Mouse (Mus musculus): ENCODE measurements around the gene Lce6a. TPM values are rescaled to one million over a fixed set of nuclear protein-coding genes. Genes with fewer than 3 reads are reported as not detected.

The Lce6a gene
- not detected in 2 replicates for polyA plus RNA-seq (2015; fragmentation: Nextera tagmentation; extraction: Ambion mirVana)

DNA sequence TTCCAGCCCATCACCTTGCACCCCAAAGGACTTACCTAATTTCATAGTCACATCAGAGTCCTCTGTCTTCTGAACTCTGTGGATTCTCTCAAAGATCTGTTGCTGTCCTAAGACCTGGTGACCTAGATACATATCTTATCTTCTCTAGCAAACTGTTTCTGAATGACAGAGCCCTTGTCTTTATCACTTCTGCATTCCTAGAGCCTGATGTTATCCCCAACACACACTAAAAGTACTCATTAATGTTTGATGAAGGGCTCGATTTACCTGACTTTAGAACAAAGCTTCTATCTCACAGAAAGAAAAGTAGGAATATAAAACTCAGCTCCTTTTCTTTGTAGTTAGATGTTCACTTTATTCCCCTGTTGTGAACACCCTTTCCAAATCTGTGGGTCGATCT, at the start of gene Lce6a:
Lce6a (minus strand) TSS at position 101 of the 400 bp plus-strand sequence.
- no peak within 1 kb of the TSS for H3K4me2 ChIP-seq
- no peak within 1 kb of the TSS for H3K4me3 ChIP-seq
- no peaks in the 10 kb centered on the region for H3K9me3 ChIP-seq
- H3K36me3 ChIP-seq = no peaks in the 10 kb centered on the region
- no peak for ATAC-seq (ENCODE audit: insufficient number of reproducible peaks, insufficient read depth, low FRiP score, low TSS enrichment, low read depth)
- WGBS = 78% methylated on average over 2 of the region's 2 CpGs
- H3K27ac ChIP-seq = no peak within 1 kb of the TSS
- H3K27me3 ChIP-seq = no peaks in the 10 kb centered on the region
- H3K9ac ChIP-seq = no peak within 1 kb of the TSS
- H3K4me1 ChIP-seq = no peaks in the 10 kb centered on the region

DNA sequence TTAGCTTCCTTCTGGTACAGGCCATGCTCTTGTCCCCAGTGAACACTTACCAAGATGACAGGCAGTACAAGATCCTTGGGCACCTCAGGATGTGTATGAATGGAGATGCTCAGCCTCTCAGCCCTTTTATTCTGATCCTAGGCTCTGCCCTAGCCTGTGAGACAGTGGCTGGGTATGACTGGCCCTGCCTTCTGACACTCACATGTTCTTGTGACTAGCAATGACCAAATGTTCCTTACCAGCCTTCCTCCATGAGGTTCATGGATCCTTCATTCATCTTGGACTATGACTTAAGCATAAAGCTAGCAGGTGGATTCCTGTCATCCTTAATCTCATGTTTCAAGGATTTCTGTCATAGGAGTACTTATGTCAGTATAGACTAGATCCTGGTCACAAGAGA, 48.8 kb upstream of the Lce6a start, which contains the start of gene Lce1a2:
Lce1a2 (minus strand) TSS at position 101 of the 400 bp plus-strand sequence.
- Histone ChIP-seq H3K27ac (no peak within 1 kb of the TSS), H3K27me3 (no peaks in the 10 kb centered on the region), H3K4me2 (no peak within 1 kb of the TSS), H3K9ac (no peak within 1 kb of the TSS), H3K4me1 (no peaks in the 10 kb centered on the region), H3K9me3 (no peaks in the 10 kb centered on the region), H3K36me3 (no peaks in the 10 kb centered on the region), H3K4me3 (no peak within 1 kb of the TSS)
- ATAC-seq (ENCODE audit: insufficient number of reproducible peaks, insufficient read depth, low FRiP score, low TSS enrichment, low read depth) = no peak

DNA sequence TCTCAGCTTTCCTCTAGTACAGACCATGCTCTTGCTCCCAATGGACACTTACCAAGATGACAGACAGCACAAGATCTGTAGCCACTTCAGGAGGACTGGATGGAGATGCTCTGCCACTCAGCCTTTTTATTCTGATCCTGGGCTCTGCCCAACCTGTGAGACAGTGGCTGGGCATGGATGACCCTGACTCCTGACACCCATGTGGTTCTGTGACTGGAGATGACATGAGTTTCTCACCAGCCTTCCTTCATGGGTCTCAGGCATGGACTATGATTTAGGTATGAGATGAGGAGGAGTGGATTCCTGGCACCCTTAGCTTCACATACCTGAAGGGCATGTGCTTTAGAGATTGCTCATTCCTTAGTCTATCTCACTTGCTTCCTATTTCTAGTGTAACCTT, 35.4 kb upstream of the Lce6a start, which contains the start of gene Lce1b:
Lce1b (minus strand) TSS at position 101 of the 400 bp plus-strand sequence.
- no peaks in the 10 kb centered on the region for H3K36me3 ChIP-seq
- H3K4me3 ChIP-seq = no peak within 1 kb of the TSS
- no peak within 1 kb of the TSS for H3K27ac ChIP-seq
- ATAC-seq (ENCODE audit: insufficient number of reproducible peaks, insufficient read depth, low FRiP score, low TSS enrichment, low read depth) = no peak
- no peak within 1 kb of the TSS for H3K4me2 ChIP-seq
- H3K9me3 ChIP-seq = no peaks in the 10 kb centered on the region
- H3K27me3 ChIP-seq = no peaks in the 10 kb centered on the region
- no peak within 1 kb of the TSS for H3K9ac ChIP-seq
- no peaks in the 10 kb centered on the region for H3K4me1 ChIP-seq

DNA sequence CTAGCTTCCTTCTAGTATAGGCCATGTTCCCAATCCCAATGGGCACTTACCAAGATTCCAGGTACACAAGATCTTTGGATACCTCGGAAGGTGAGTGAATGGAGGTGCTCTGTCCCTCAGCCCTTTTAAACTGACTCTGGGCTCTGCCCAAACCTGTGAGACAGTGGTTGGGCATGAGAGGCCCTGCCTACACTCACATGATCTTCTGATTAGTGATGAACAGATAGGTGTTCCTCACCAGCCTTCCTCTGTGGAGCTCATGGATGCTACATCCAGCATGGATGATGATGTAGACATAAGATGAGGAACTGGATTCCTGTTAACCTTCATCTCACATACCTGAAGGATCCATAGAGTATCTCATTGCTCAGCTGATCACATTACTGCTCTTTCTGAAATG, 26.7 kb upstream of the Lce6a start, which contains the start of gene Lce1a1:
Lce1a1 (minus strand) TSS at position 101 of the 400 bp plus-strand sequence.
- H3K4me3 ChIP-seq = no peak within 1 kb of the TSS
- H3K4me2 ChIP-seq = no peak within 1 kb of the TSS
- H3K4me1 ChIP-seq = no peaks in the 10 kb centered on the region
- H3K9me3 ChIP-seq = no peaks in the 10 kb centered on the region
- no peak within 1 kb of the TSS for H3K9ac ChIP-seq
- no peaks in the 10 kb centered on the region for H3K36me3 ChIP-seq
- H3K27me3 ChIP-seq = no peaks in the 10 kb centered on the region
- no peak for ATAC-seq (ENCODE audit: insufficient number of reproducible peaks, insufficient read depth, low FRiP score, low TSS enrichment, low read depth)
- 80% methylated on average over 1 of the region's 1 CpGs for WGBS
- no peak within 1 kb of the TSS for H3K27ac ChIP-seq

DNA sequence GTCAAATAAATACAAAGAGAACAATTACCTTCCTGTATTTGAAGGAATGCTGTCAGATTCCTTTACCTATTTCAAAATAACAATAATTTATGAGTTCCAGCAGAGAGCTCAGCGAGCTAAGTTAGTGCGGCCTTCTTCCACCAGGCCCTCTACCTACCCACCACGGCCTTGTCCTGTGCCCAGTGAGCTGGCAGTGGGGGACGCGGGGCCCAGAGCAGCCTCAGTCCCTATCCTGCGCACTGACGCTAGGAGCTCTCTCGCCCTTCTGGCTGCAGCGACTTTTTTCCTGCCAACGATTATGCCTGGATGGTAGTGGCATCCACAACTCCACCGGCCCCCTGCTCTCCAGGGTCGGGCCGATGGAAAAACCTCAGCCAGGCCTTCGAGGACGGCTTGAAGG, 18.4 kb upstream of the Lce6a start:
- 93% methylated on average over 15 of the region's 15 CpGs for WGBS
- Histone ChIP-seq H3K4me1 (no peaks in the 10 kb centered on the region), H3K27ac (no peak overlapping the region), H3K4me3 (no peak overlapping the region), H3K9me3 (no peaks in the 10 kb centered on the region), H3K36me3 (no peaks in the 10 kb centered on the region), H3K4me2 (no peak overlapping the region), H3K9ac (no peak overlapping the region), H3K27me3 (no peaks in the 10 kb centered on the region)
- no peak for ATAC-seq (ENCODE audit: insufficient number of reproducible peaks, insufficient read depth, low FRiP score, low TSS enrichment, low read depth)

DNA sequence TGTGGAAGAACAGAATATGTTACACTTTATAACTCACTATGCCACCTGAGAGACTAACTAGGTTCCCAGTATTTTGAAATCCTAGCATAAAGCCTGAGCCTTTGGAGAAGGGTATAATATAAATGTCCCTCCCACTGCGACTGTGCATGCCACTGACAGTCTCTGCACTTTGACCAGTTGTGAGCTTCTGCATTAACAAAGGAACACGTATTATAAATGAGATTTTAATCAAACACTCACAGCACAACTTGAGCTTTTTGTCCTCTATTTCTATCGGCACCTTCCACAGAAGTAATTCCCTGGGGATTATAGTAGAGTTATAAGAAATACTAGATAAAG, 17.2 kb upstream of the Lce6a start:
- no peak for ATAC-seq (ENCODE audit: insufficient number of reproducible peaks, insufficient read depth, low FRiP score, low TSS enrichment, low read depth)
- Histone ChIP-seq H3K9ac (no peak overlapping the region), H3K9me3 (no peaks in the 10 kb centered on the region), H3K27ac (no peak overlapping the region), H3K27me3 (no peaks in the 10 kb centered on the region), H3K4me1 (no peaks in the 10 kb centered on the region), H3K36me3 (no peaks in the 10 kb centered on the region), H3K4me2 (no peak overlapping the region), H3K4me3 (no peak overlapping the region)
- WGBS = 73% methylated on average over 3 of the region's 3 CpGs

DNA sequence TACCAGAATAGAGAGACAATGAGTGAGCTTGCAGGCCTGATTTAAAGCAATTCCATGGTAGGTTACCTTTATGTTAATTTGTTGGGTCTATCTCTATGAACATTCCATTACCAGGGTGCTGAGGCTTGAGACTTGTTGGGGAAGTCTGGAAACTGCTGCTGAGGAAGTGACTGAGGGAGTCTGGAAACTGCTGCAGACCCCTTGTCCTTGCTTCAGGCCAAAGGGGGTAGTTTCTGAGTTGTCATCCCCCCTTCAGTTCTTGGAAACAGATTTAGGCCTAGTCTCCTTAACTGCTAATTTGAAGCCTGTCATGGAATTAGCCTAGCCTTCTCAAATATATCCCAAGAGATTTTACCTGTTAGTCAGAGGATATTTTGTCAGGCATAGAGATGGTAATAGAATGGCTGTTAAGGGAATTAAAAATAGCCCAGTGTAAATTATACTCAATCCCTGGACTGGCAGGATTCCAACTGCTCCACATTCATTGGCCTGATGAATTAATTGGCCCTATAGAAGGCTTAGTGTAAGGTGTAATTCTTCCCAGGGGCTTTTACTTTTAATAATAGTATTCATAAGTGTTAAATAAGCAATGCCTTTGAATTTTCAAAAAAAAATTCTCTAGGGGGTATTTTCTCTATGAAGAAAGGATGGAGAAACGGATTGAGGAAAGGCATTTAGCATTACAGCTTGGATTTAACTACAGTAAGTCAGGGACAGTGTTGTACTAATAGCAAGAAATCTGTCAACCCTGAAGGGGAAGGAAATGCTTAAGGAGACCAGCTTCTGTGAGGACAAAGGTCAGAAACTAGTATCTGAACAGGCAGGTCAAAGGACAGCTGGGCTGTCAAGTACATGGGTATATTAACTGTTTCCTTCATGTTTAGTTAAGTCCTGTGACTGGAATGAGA, 16.5 kb upstream of the Lce6a start:
- Histone ChIP-seq H3K4me1 (no peaks in the 10 kb centered on the region), H3K4me2 (no peak overlapping the region), H3K4me3 (no peak overlapping the region), H3K27me3 (no peaks in the 10 kb centered on the region), H3K27ac (no peak overlapping the region), H3K36me3 (no peaks in the 10 kb centered on the region), H3K9ac (no peak overlapping the region), H3K9me3 (no peaks in the 10 kb centered on the region)
- no peak for ATAC-seq (ENCODE audit: insufficient number of reproducible peaks, insufficient read depth, low FRiP score, low TSS enrichment, low read depth)
- WGBS = 29% methylated on average over 1 of the region's 1 CpGs

DNA sequence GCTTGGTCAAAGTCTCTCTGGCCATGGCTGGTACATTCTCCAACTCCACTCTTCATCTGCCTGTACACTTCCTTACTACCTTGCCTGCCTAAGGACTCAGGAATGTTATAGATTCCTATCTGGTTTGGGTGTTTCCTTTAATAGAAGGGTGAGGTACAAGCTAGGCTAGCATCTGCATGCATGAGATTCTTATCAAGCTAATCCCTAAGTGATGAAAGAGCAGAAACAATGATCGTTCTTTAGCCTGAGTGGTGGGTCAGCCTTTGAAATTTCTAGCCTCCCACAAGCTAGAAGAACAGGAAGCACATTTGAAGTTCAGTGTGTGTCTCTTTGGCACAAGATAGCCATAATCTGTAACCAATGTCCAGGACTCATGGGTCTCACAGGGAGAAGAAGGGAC, 11.7 kb downstream of the Lce6a start:
- ATAC-seq (ENCODE audit: insufficient number of reproducible peaks, insufficient read depth, low FRiP score, low TSS enrichment, low read depth) = no peak
- H3K27me3 ChIP-seq = no peaks in the 10 kb centered on the region
- no peaks in the 10 kb centered on the region for H3K36me3 ChIP-seq
- 44% methylated on average over 1 of the region's 1 CpGs for WGBS
- H3K4me1 ChIP-seq = no peaks in the 10 kb centered on the region
- H3K4me3 ChIP-seq = no peak overlapping the region
- no peak overlapping the region for H3K27ac ChIP-seq
- H3K4me2 ChIP-seq = no peak overlapping the region
- H3K9ac ChIP-seq = no peak overlapping the region
- H3K9me3 ChIP-seq = no peaks in the 10 kb centered on the region

DNA sequence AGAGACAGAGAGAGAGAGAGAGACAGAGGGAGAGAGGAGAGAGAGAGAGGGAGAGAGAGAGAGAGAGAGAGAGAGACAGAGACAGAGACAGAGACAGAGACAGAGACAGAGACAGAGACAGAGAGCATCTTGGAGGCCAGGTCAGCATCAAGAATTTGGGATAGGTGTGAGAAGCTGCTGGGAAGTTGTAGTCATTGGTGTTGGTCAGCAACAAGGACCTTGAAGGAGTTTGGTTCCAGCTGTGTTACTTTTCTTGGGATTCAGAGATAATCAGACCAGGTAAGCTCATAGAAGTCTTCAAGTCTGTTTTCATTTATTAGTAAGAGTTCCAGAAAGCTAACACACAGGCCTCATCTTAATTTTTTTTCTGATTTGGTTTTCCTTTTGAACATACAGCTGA, 14.1 kb downstream of the Lce6a start, which contains the start of gene 2210017I01Rik:
2210017I01Rik (minus strand) TSS at position 101 of the 400 bp plus-strand sequence.
- Histone ChIP-seq H3K27ac (no peak within 1 kb of the TSS), H3K4me3 (no peak within 1 kb of the TSS), H3K27me3 (no peaks in the 10 kb centered on the region), H3K9me3 (no peaks in the 10 kb centered on the region), H3K4me1 (no peaks in the 10 kb centered on the region), H3K4me2 (no peak within 1 kb of the TSS), H3K9ac (no peak within 1 kb of the TSS), H3K36me3 (no peaks in the 10 kb centered on the region)
- no peak for ATAC-seq (ENCODE audit: insufficient number of reproducible peaks, insufficient read depth, low FRiP score, low TSS enrichment, low read depth)

DNA sequence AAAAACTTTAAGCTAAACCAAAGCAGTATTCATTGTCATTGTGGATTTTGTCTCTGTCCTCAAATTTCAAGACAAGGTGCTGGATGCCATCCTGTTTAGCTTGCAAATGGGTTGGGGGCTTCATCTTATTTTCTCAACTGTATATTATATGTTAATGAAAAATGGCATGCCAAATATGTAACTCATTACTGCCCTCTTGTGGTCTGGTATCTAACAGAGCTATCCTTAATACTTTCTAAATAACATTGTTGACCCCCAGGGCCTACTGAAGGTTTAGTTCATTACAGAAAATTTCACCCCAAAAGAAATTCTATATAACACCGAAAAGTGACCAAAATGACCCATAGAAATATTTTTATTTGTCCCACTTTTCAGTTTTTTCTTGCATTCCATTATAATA, 19.3 kb downstream of the Lce6a start:
- no peak for ATAC-seq (ENCODE audit: insufficient number of reproducible peaks, insufficient read depth, low FRiP score, low TSS enrichment, low read depth)
- no peak overlapping the region for H3K27ac ChIP-seq
- no peak overlapping the region for H3K4me3 ChIP-seq
- no peaks in the 10 kb centered on the region for H3K36me3 ChIP-seq
- 37% methylated on average over 1 of the region's 1 CpGs for WGBS
- H3K9me3 ChIP-seq = peaks cover 4% of the 10 kb centered on the region; the same call in 1 of the 2 replicates
- no peaks in the 10 kb centered on the region for H3K27me3 ChIP-seq
- no peak overlapping the region for H3K4me2 ChIP-seq
- no peaks in the 10 kb centered on the region for H3K4me1 ChIP-seq
- H3K9ac ChIP-seq = no peak overlapping the region

DNA sequence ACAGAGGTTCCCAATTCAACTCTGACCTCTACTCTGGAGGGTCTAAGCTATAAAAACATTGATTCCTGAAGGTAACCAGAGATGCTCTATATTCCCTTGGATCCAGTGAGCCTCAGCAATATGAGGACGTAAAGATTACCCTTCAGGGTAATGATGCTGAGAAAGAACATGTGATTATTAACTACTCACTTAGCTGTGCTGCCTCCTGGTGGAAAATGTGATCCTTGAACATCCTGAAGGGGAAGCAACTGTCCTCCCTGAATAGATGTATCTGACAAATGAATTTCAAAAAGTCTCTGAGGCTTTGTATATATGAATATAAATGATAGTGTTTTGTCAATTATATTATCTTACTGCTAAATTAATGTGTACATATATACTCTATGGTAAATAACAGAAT, 21.0 kb downstream of the Lce6a start:
- no peak overlapping the region for H3K9ac ChIP-seq
- no peak overlapping the region for H3K4me2 ChIP-seq
- H3K27ac ChIP-seq = no peak overlapping the region
- WGBS = 46% methylated on average over 1 of the region's 1 CpGs
- H3K9me3 ChIP-seq = peaks cover 4% of the 10 kb centered on the region; the same call in 1 of the 2 replicates
- no peaks in the 10 kb centered on the region for H3K4me1 ChIP-seq
- no peak for ATAC-seq (ENCODE audit: insufficient number of reproducible peaks, insufficient read depth, low FRiP score, low TSS enrichment, low read depth)
- H3K36me3 ChIP-seq = no peaks in the 10 kb centered on the region
- H3K4me3 ChIP-seq = no peak overlapping the region
- H3K27me3 ChIP-seq = no peaks in the 10 kb centered on the region

DNA sequence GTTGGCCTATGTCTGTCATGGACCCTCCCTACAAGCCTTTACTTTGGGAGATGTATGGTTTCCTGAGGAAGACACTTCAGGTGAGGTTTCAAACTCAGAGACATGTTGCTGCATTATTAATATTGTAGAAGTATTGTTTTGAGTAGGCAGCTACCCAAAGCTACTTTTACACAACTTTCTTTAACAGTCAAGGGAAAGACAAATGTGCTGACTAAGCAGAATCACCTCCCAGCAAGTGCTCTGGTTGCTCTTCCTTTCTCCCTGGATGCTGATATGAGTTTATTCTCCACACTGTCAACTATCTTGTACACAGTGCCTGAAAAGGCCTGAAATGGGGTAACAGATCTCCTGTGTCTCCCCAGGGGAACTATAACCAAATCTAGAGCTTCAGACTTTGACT, 21.5 kb downstream of the Lce6a start:
- H3K4me2 ChIP-seq = no peak overlapping the region
- H3K9ac ChIP-seq = no peak overlapping the region
- no peaks in the 10 kb centered on the region for H3K27me3 ChIP-seq
- H3K9me3 ChIP-seq = peaks cover 4% of the 10 kb centered on the region; the same call in 1 of the 2 replicates
- no peak for ATAC-seq (ENCODE audit: insufficient number of reproducible peaks, insufficient read depth, low FRiP score, low TSS enrichment, low read depth)
- H3K27ac ChIP-seq = no peak overlapping the region
- H3K4me1 ChIP-seq = no peaks in the 10 kb centered on the region
- no peak overlapping the region for H3K4me3 ChIP-seq
- no peaks in the 10 kb centered on the region for H3K36me3 ChIP-seq

Data from embryonic facial prominence, embryonic 13.5 days (tissue).